Mouse (Mus musculus) kidney, postnatal 14 days (tissue): ENCODE results near the gene Mmp14.
A peak's percentile ranks its signal among the peaks of the same experiment; 100 is the strongest.

Experiments
- DNase-seq: peaks from one replicate; pipeline ENCODE4 v3.0.0; 2022; ENCODE audit warnings: mixed read lengths

The Mmp14 gene

GRCm38 (mm10) chr14:54413877-54414700, 17.3 kb upstream of the Mmp14 start:
- peak; percentile 78 for DNase-seq

- no peak for DNase-seq
These were observed 16.0 kb upstream of the Mmp14 start for GRCm38 (mm10) chr14:54415241-54416020.

DNA sequence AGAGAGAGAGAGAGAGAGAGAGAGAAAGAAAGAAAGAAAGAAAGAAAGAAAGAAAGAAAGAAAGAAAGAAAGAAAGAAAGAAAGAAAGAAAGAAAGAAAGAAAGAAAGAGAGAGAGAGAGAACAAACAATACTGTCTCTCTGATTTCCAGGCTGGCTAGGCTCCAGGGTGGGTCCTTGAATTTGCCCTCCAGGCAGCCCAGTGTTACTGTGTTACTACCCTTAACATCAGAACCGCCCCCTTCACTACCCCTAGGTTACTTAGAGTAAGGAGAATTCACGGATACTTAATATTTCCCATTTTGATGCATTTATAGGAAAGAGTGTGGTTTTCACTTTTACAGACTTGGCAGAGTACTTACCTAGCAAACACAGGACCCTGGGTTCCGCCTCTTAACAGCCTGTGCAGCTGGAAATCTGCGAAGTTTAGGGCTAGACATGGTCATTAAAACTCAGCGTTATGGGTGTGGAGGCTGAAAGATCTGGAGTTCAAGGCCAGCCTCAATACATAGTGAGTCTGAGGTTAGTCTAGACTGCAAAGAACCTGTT, 15.1 kb upstream of the Mmp14 start:
- peak; percentile 44 for DNase-seq

DNA sequence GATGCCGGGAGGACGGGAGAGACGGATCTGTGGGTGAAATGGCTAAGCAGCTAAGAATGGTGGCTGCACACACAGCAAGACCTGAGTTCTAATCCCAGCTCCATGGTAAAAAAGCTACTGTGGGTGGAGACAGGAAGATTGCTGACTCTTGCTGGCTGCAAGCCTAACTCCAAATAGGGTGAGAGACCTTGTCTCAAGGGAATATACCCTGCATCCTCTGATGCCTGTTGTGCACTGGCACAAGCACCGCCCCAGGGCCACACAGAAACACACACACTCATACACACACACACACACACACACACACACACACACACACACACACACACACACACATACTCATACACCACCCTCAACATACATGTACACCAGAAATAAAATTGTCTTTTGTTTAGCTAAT, 14.6 kb upstream of the Mmp14 start:
- no peak for DNase-seq

DNA sequence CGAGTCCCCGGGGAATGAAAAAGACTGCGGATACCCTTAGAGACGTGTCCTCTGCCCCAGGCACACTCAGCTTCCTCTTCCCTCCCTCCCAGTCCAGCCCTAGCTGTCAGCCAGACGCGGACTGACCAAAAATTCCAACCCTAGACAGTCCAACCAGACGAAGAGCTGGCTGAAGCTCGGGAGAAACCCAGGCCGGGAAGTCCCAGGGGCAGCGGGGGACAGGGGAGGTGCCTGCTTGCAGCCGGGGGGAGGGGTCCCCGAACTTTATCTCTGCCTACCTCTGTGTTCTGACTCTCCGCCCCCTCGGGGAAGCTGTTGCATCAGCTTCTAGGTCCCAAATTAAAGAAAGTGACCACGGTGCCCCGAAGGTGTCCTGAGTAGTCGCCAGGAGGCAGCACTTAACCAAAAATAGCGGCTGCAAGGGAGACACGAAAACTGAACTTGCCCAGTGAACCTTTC, 13.8 kb upstream of the Mmp14 start, which contains the start of gene Slc7a7:
Slc7a7 (minus strand) TSS at position 158 of the 459 bp plus-strand sequence.
- peak; percentile 65 for DNase-seq

DNA sequence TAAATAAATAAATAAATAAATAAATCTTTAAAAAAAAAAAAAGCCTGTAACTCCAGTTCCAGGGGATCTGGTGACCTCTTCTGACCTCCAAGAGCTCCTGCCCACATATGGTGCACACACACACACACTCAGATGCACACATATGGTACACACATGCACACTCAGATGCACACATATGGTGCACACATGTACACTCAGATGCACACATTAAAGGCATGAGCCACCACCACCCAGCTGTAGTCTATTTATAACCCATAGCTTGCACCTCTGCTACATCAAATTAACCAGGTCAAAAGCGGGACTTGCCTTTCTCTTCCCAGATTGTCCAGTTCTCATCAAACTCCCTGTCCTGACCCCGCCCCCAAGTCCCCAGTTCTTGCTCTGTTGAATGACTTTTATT, 10.4 kb upstream of the Mmp14 start:
- no peak for DNase-seq

DNA sequence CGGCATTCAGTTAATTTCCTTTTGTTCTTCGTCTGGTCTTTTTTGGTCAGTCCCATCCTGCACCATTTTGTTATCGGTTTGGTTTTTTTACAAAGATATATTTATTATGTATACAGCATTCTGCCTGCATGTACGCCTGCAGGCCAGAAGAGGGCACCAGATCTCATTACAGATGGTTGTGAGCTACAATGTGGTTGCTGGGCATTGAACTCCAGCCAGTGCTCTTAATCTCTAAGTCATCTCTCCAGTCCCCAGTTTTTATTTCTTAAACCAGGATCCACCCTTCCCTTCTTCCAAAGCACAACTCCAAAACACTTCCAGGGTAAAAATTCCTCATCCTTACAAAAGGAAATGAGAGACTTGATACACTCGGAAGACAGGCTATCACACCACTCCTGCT, 8.0 kb upstream of the Mmp14 start:
- DNase-seq, result no peak

DNA sequence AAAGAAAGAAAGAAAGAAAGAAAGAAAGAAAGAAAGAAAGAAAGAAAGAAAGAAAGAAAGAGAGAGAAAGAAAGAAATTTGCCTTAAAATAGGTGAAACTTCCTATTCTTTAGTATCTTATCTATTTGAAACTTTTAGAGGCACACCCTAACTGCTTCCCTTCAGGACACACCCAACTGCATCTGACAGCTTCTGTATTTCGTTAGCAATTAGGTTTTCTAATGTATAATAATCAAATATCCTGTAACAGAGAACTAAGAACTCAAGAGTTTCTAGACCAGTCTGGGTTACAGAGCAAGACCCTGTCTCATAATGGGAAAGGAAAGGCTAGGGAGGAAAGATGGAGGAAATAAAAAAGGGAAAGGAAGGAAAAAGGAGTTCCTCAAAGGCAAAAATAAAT, 6.8 kb upstream of the Mmp14 start:
- DNase-seq, result no peak

- no peak for DNase-seq
These were observed 5.9 kb upstream of the Mmp14 start for GRCm38 (mm10) chr14:54425540-54425939.

DNA sequence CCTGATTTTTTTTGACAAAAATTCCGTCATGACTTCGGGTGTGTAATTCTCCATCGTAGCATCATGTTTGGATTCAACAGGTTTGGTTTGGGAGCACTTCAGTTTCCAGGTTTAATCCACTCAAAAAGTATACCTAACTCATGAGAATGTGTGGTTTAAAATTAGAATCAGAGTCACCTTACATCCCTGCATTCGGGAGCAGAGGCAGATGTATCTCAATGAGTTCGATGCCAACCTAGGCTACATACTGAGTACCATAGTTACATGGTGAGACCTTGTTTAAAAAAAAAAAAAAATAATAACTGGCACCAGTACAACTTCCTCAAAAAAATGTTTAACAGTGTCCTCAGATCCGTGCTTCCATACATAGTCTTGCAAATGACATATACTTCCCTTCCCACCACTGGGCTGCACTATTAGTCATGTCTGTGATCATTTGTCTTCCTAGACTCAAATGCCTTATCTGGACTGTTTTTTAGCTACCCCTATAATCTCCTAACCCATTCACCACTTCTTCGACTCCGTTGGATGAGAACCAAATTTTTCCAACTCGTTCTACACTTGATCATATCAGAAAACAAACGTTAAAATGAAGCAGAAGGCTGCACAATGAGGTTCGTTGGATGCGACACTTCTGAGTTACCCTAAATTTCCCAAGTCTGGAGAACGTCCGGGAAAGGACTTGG, 5.3 kb upstream of the Mmp14 start:
- DNase-seq, result no peak

DNA sequence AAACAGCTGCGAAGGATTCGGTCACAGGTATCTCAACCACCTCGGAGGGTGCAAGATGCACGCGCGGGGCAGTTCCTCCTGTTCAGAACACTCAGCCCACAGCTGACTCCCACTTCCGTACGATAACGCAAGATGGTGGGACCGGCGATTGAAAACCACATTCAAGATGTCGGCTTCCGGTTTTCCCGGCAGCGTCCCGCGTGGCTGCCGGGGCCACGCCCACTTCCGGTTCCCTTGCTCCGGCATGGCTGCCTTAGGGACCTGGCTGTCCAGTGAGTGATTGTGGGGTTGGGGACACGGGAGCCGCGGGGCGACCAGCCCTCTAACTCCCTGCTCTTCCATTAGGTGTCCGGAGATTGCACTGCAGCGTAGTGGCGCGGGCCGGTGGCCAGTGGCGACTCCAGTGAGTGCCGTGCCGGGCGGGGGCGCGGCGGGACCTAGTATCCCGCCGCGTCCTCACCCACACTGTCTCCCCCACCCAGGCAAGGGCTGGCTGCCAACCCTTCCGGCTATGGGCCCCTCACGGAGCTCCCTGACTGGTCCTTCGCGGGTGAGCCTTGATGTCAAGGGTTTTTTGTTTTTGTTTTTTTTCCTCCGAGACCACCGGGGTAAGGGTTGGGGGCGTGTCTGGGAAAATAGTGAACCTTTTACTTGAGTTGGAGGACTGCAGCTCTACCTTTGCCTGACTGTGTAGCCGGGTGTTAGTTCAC, 4.6 kb upstream of the Mmp14 start, which contains the start of gene Mrpl52:
Mrpl52 (plus strand) TSS at position 221 of the 710 bp plus-strand sequence.
- peak; percentile 96 for DNase-seq

DNA sequence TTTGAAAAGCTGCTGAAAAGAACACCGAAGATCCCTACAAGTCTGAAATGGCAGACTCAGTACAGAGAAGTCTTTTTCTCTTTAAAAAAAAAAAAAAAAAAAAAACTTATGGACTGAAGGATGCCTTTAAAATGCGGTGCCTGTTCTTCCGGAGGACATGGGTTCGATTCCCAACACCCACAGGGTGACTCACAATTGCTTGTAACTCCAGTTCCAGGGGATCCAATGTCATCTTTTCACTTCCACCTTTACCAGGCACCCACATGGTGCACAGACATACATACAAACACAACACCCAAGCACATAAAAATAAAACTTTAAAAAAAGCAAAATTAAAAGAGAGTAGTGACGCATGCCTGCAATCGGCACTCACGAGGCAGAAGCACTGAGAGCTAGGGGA, 3.7 kb upstream of the Mmp14 start:
- no peak for DNase-seq

DNA sequence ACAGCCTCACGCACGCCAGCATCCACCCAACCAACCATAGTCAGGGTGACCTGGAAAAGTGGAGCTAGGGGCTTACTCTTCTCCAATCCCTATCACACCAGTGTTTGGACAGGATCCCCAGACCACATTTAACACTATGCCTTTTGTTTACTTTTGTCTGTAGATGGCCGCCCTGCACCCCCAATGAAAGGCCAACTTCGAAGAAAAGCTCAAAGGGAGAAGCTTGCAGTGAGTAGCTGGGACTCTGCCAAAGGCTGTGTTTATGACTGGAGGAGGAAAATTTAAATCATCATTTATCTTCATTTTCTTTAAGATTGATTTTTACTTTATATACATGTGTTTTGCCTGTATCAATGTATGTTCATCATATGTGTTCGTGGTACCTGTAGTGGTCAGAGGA, 3.0 kb upstream of the Mmp14 start:
- no peak for DNase-seq

DNA sequence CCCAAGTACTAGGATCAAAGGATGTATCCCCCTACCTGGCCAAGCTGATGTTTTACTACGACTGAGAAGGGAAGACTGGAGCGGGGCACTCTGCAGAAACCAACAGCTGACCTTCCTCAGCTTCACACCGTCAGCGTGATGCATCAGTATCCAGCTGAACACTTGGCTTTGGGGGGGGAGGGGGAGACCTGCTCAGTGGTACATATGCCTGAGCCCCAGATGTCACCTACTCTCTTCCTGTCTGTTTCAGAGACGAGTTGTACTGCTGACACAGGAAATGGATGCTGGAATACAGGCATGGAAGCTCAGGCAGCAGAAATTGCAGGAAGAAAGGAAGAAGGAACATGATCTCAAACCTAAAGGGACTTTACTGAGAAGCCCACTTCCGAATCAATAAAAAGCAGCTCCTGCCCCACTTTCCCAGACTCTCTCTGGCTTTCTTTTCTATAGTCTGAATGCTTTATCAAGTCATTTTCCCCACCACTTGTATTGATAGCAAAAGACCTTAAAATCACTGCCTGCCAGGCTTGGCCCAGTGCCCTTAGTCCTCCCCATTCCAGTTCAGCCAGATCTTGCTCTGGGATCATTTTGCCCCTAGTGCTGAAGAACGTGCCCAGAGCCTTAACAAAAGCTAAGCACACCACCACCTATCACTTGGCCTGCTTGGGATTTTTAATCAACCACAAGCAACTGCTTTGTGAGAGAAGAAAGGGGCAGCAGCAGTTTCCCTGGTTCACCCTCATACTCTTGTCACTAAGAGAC, 1.9 kb upstream of the Mmp14 start:
- no peak for DNase-seq

DNA sequence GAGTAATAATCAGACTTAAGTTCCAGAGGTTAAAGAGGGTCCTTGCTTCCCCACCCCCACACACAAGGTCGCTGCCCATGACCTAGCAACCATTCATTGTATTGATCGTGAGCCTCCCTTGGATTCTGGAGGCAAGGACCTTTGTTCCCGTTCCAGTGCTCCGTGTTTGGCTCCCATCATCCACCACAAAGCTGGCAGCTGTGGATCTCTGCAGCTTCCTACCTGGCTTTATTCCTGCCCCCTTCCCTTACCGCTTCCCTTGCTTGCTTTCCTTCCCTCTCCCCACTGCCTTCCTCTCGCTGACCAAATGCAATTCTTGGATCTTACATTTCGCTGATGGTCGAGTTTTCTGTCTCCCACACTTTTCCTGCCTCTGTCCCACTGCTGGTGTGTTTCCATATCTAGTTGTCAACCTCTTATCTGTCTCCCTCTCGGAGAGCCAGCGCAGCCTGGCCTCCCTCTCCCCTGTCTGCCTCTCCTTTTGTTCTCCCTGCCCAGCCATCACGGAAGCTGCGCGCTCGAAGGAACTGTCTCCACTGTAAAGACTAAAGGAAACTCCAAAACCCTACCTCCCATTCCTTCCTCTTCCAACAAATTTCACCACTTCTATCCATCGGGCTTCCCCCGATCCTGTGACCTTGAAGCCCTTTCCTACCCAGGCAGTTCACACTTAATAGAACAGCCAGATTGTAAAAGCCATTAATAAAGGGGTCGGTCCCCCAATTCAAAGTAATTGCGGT, 836 bp upstream of the Mmp14 start:
- DNase-seq, result no peak

- peak; percentile 70 for DNase-seq
These were observed 845 bp downstream of the Mmp14 start for GRCm38 (mm10) chr14:54432078-54432836.

- DNase-seq, result no peak
These were observed 1.7 kb downstream of the Mmp14 start for GRCm38 (mm10) chr14:54432837-54433830.

- DNase-seq, result no peak
These were observed 2.6 kb downstream of the Mmp14 start for GRCm38 (mm10) chr14:54433941-54434531.
